Mouse (Mus musculus) CH12.LX (cell line): ENCODE data around the gene Epha3. TPM values are rescaled to one million over a fixed set of nuclear protein-coding genes. Genes with fewer than 3 reads are reported as not detected.

Experiments
- DNase-seq: peaks from one replicate; pipeline ENCODE4 v3.0.0-alpha.2; 2013; ENCODE audit errors: extremely low read depth
- H3K27ac ChIP-seq: 2 replicates; pipeline ENCODE4 v1.5.1; 2012; ENCODE audit warnings: low read depth, mild to moderate bottlenecking, control low read depth, moderate library complexity; ENCODE audit not compliant: insufficient read depth
- H3K27me3 ChIP-seq: replicated peaks from 2 replicates; pipeline ENCODE3; 2012; ENCODE audit warnings: inconsistent platforms
- H3K36me3 ChIP-seq, 2 experiments: replicated peaks in 1 of 2; 2 replicates each; pipeline versions ENCODE3 to v1.6.1; 2012; ENCODE audit warnings: inconsistent platforms in 1 of 2, low read length in 1 of 2, mild to moderate bottlenecking in 1 of 2, mixed read lengths in 1 of 2, moderate library complexity in 1 of 2; ENCODE audit not compliant: control insufficient read depth in 1 of 2, insufficient read depth in 1 of 2
- H3K4me1 ChIP-seq, 2 experiments: 2 replicates each; pipeline ENCODE4 v1.6.1; 2012; ENCODE audit warnings: inconsistent platforms in 1 of 2, moderate library complexity in 1 of 2; ENCODE audit not compliant: insufficient read depth in 2 of 2, control insufficient read depth in 1 of 2
- H3K4me2 ChIP-seq: 2 replicates; pipeline ENCODE4 v1.6.1; 2012; ENCODE audit warnings: low read depth, mild to moderate bottlenecking, control low read depth; ENCODE audit not compliant: poor library complexity, insufficient read depth, severe bottlenecking
- H3K4me3 ChIP-seq, 3 experiments: fragments of 150-350 bp in 1 of 3; sonication (generic) in 1 of 3; replicated peaks in 1 of 3; 2 replicates each; pipeline versions ENCODE3 to v1.5.1; 2011 to 2012; ENCODE audit warnings: low read depth in 2 of 3, low read length in 2 of 3, mild to moderate bottlenecking in 2 of 3, moderate library complexity in 2 of 3, control low read depth in 1 of 3, improper control_type of control experiment in 1 of 3, inconsistent platforms in 1 of 3, mixed read lengths in 1 of 3; ENCODE audit not compliant: poor library complexity in 1 of 3
- H3K79me2 ChIP-seq: replicated peaks from 2 replicates; pipeline ENCODE4 v1.6.1; 2012; ENCODE audit warnings: mild to moderate bottlenecking, moderate library complexity; ENCODE audit not compliant: control insufficient read depth, poor library complexity, insufficient read depth, severe bottlenecking; ENCODE audit errors: extremely low read depth
- H3K9ac ChIP-seq: 2 replicates; pipeline ENCODE4 v1.6.1; 2012; ENCODE audit warnings: low read depth, mild to moderate bottlenecking, control low read depth, moderate library complexity; ENCODE audit not compliant: insufficient read depth
- H3K9me3 ChIP-seq: replicated peaks from 2 replicates; pipeline ENCODE3; 2012; ENCODE audit warnings: low read length, inconsistent platforms, mixed read lengths
- BHLHE40 ChIP-seq: IDR thresholded peaks from 2 replicates; pipeline ENCODE4 v1.6.1; 2011; ENCODE audit warnings: mild to moderate bottlenecking, low read depth, low read length, improper control_type of control experiment
- CTCF ChIP-seq, 2 experiments: IDR thresholded peaks in 1 of 2; conservative IDR thresholded peaks in 1 of 2; 2 replicates each; pipeline ENCODE4 v1.5.1; 2011 to 2012; ENCODE audit warnings: low read depth in 2 of 2, low read length in 2 of 2, improper control_type of control experiment in 1 of 2, inconsistent platforms in 1 of 2, mild to moderate bottlenecking in 1 of 2, moderate library complexity in 1 of 2
- ETS1 ChIP-seq: conservative IDR thresholded peaks from 2 replicates; pipeline ENCODE4 v1.6.1; 2012; ENCODE audit warnings: low read depth, mild to moderate bottlenecking, inconsistent platforms, low read length, improper control_type of control experiment, moderate library complexity
- HCFC1 ChIP-seq: IDR thresholded peaks from 2 replicates; pipeline ENCODE4 v1.6.1; 2012; ENCODE audit warnings: low read depth, mild to moderate bottlenecking, inconsistent platforms, low read length, improper control_type of control experiment
- IRF4 ChIP-seq: IDR thresholded peaks from 2 replicates; pipeline ENCODE4 v1.6.1; 2014; ENCODE audit warnings: low read depth, mild to moderate bottlenecking, inconsistent platforms, low read length, improper control_type of control experiment
- JUN ChIP-seq: IDR thresholded peaks from 2 replicates; pipeline ENCODE4 v1.6.1; 2011; ENCODE audit warnings: low read depth, mild to moderate bottlenecking, low read length, improper control_type of control experiment, moderate library complexity; ENCODE audit not compliant: insufficient read depth
- JUND ChIP-seq: conservative IDR thresholded peaks from 2 replicates; pipeline ENCODE4 v1.6.1; 2011; ENCODE audit warnings: low read depth, low read length, improper control_type of control experiment
- MAFK ChIP-seq: IDR thresholded peaks from 2 replicates; pipeline ENCODE4 v1.6.1; 2011; ENCODE audit warnings: low read length, improper control_type of control experiment; ENCODE audit not compliant: insufficient replicate concordance
- MEF2A ChIP-seq: IDR thresholded peaks from 2 replicates; pipeline ENCODE4 v1.6.1; 2014; ENCODE audit warnings: low read depth, mild to moderate bottlenecking, inconsistent platforms, low read length, improper control_type of control experiment, borderline replicate concordance
- MXI1 ChIP-seq: IDR thresholded peaks from 2 replicates; pipeline ENCODE4 v1.6.1; 2011; ENCODE audit warnings: mild to moderate bottlenecking, low read depth, low read length, improper control_type of control experiment
- MYC ChIP-seq: IDR thresholded peaks from 2 replicates; pipeline ENCODE4 v1.6.1; 2011; ENCODE audit warnings: low read depth, mild to moderate bottlenecking, improper control_type of control experiment, low read length
- NELFE ChIP-seq: IDR thresholded peaks from 2 replicates; pipeline ENCODE4 v1.6.1; 2011; ENCODE audit warnings: low read depth, low read length, improper control_type of control experiment
- NRF1 ChIP-seq: IDR thresholded peaks from 2 replicates; pipeline ENCODE4 v1.6.1; 2014; ENCODE audit warnings: low read depth, mild to moderate bottlenecking, inconsistent platforms, low read length, improper control_type of control experiment, moderate library complexity
- PAX5 ChIP-seq: IDR thresholded peaks from 2 replicates; pipeline ENCODE4 v1.6.1; 2012; ENCODE audit warnings: low read length, inconsistent platforms, mixed read lengths
- POLR2A ChIP-seq: IDR thresholded peaks from 2 replicates; pipeline ENCODE4 v1.6.1; 2011; ENCODE audit warnings: low read depth, mild to moderate bottlenecking, improper control_type of control experiment, low read length
- POLR2AphosphoS2 ChIP-seq: IDR thresholded peaks from 2 replicates; pipeline ENCODE4 v1.6.1; 2011; ENCODE audit warnings: low read depth, low read length, improper control_type of control experiment
- RAD21 ChIP-seq: IDR thresholded peaks from 2 replicates; pipeline ENCODE4 v1.6.1; 2011; ENCODE audit warnings: low read depth, mild to moderate bottlenecking, low read length, improper control_type of control experiment, moderate library complexity
- SIN3A ChIP-seq: IDR thresholded peaks from 2 replicates; pipeline ENCODE4 v1.6.1; 2012; ENCODE audit warnings: low read length, improper control_type of control experiment, inconsistent platforms
- SMC3 ChIP-seq: IDR thresholded peaks from 2 replicates; pipeline ENCODE4 v1.6.1; 2011; ENCODE audit warnings: low read depth, low read length, improper control_type of control experiment
- TBP ChIP-seq: conservative IDR thresholded peaks from 2 replicates; pipeline ENCODE4 v1.6.1; 2011; ENCODE audit warnings: low read depth, low read length, improper control_type of control experiment
- UBTF ChIP-seq: IDR thresholded peaks from 2 replicates; pipeline ENCODE4 v1.6.1; 2012; ENCODE audit warnings: low read depth, mild to moderate bottlenecking, inconsistent platforms, low read length, improper control_type of control experiment, moderate library complexity
- USF1 ChIP-seq: IDR thresholded peaks from 2 replicates; pipeline ENCODE4 v1.6.1; 2014; ENCODE audit warnings: low read depth, mild to moderate bottlenecking, inconsistent platforms, low read length, improper control_type of control experiment
- USF2 ChIP-seq: conservative IDR thresholded peaks from 2 replicates; pipeline ENCODE4 v1.6.1; 2011; ENCODE audit warnings: low read depth, low read length, improper control_type of control experiment
- ZC3H11A ChIP-seq: IDR thresholded peaks from 2 replicates; pipeline ENCODE4 v1.6.1; 2012; ENCODE audit warnings: low read depth, mild to moderate bottlenecking, inconsistent platforms, low read length, improper control_type of control experiment
- ZKSCAN1 ChIP-seq: IDR thresholded peaks from 2 replicates; pipeline ENCODE4 v1.6.1; 2012; ENCODE audit warnings: low read depth, inconsistent platforms, low read length, improper control_type of control experiment, borderline replicate concordance
- ZMIZ1 ChIP-seq: IDR thresholded peaks from 2 replicates; pipeline ENCODE4 v1.6.1; 2012; ENCODE audit warnings: low read depth, mild to moderate bottlenecking, inconsistent platforms, low read length, improper control_type of control experiment
- ZNF384 ChIP-seq: IDR thresholded peaks from 2 replicates; pipeline ENCODE4 v1.6.1; 2012; ENCODE audit warnings: low read depth, low read length, improper control_type of control experiment, inconsistent platforms
- dilution Hi-C: fragments of 300-500 bp; cut with MboI; formaldehyde crosslinking; loops from 2 replicates; pipeline ENCODE4 v1.14.3; 2020; ENCODE audit warnings: low sequenced_read_pairs; ENCODE audit not compliant: extremely low pct_unique_long_range_greater_than_20kb, extremely low pct_ligation_motif_present
- in situ Hi-C: fragments of 300-500 bp; cut with MboI; formaldehyde crosslinking; loops from 3 replicates; pipeline ENCODE4 v1.14.3; 2019; ENCODE audit warnings: low sequenced_read_pairs, low pct_ligation_motif_present, low pct_unique_long_range_greater_than_20kb, mixed read lengths
- polyA plus RNA-seq: library from polyadenylated mRNA; unstranded; fragments of >175 nt; gene quantifications from 2 replicates; pipeline ENCODE4 v1.2.1, GENCODE M21; 2012; ENCODE audit warnings: low read depth; ENCODE audit not compliant: insufficient read length
- total RNA-seq, 2 experiments: library from RNA; depleted of rRNA; stranded (reverse); fragments of 300-350 nt in 1 of 2; fragments of >200 nt in 1 of 2; gene quantifications; 2 replicates each; pipeline ENCODE4 v1.2.3; 2012 to 2014

Gene Epha3
- total and polyA plus RNA-seq, 3 experiments = not detected

GRCm38 (mm10) chr16:63872313-63872712, 8.3 kb upstream of the Epha3 start:
- Histone ChIP-seq H3K4me1 (no peaks in the 10 kb centered on the region), H3K9ac (no peak overlapping the region), H3K9me3 (peaks cover 35% of the 10 kb centered on the region), H3K36me3 (no peaks in the 10 kb centered on the region), H3K79me2 (no peaks in the 10 kb centered on the region), H3K27ac (no peak overlapping the region), H3K27me3 (no peaks in the 10 kb centered on the region), H3K4me3 (no peak overlapping the region), H3K4me2 (no peak overlapping the region)
- dilution Hi-C loops (no loop called here), in situ Hi-C loops (no loop called here)
- TF ChIP-seq SMC3 = peak; percentile 39
- no peak for TF ChIP-seq JUND
- no peak for TF ChIP-seq USF1
- TF ChIP-seq IRF4 = no peak
- no peak for TF ChIP-seq BHLHE40
- no peak for TF ChIP-seq TBP
- TF ChIP-seq ETS1 = no peak
- no peak for TF ChIP-seq MEF2A
- TF ChIP-seq ZKSCAN1 = no peak
- TF ChIP-seq RAD21 = peak; percentile 25
- no peak for TF ChIP-seq SIN3A
- peak; percentile 34 to 45; a peak in 3 of 4 replicates for TF ChIP-seq CTCF (conservative IDR thresholded peaks at IDR 0.05 in 1 of 2, IDR thresholded peaks at IDR 0.05 in 1 of 2; ENCODE audit: low read depth in 2 of 2, low read length in 2 of 2)
- no peak for TF ChIP-seq ZC3H11A
- no peak for TF ChIP-seq NELFE
- TF ChIP-seq MXI1 = no peak
- TF ChIP-seq ZNF384 = no peak
- no peak for TF ChIP-seq NRF1
- TF ChIP-seq MYC = no peak
- DNase-seq = peak; percentile 3

- in situ Hi-C loops (no loop called here), dilution Hi-C loops (no loop called here)
- DNase-seq = no peak
- TF ChIP-seq JUN (no peak), MXI1 (no peak), UBTF (no peak), SIN3A (no peak), NRF1 (no peak), POLR2AphosphoS2 (no peak), BHLHE40 (no peak), PAX5 (no peak), MAFK (no peak), RAD21 (no peak), ZMIZ1 (no peak), USF2 (no peak), HCFC1 (no peak), TBP (no peak), JUND (no peak), POLR2A (no peak), ZKSCAN1 (no peak), IRF4 (no peak)
- Histone ChIP-seq H3K9ac (no peak overlapping the region), H3K27ac (no peak overlapping the region), H3K4me2 (no peak overlapping the region), H3K4me1 (no peaks in the 10 kb centered on the region), H3K4me3 (no peak overlapping the region), H3K9me3 (peaks cover 69% of the 10 kb centered on the region), H3K79me2 (no peaks in the 10 kb centered on the region), H3K27me3 (no peaks in the 10 kb centered on the region), H3K36me3 (no peaks in the 10 kb centered on the region)
These were observed 545 bp upstream of the Epha3 start for GRCm38 (mm10) chr16:63864463-63864976.
